Mouse (Mus musculus) embryonic facial prominence, embryonic 11.5 days (tissue): ENCODE data around the gene Olfr807. TPM values are rescaled to one million over a fixed set of nuclear protein-coding genes. Genes with fewer than 3 reads are reported as not detected.

Experiments used
- ATAC-seq: fragments of 200-750 bp; cut with Nextera tagmentation; replicated peaks from 2 replicates; pipeline ENCODE4 v1.8.0; 2017; ENCODE audit warnings: low read depth; ENCODE audit not compliant: insufficient number of reproducible peaks, low FRiP score, low TSS enrichment
- DNase-seq: peaks from one replicate; pipeline ENCODE4 v3.0.0-alpha.2; 2015; ENCODE audit warnings: low spot score
- H3K27ac ChIP-seq: fragments of 300-500 bp; sonication (generic); replicated peaks from 2 replicates; pipeline ENCODE4 v1.5.1; 2014; ENCODE audit warnings: mild to moderate bottlenecking, low read depth, low read length, control low read depth
- H3K27me3 ChIP-seq: fragments of 300-500 bp; sonication (generic); 2 replicates; pipeline ENCODE4 v1.6.1; 2014; ENCODE audit warnings: mild to moderate bottlenecking, low read length, moderate library complexity, mixed read lengths; ENCODE audit not compliant: control insufficient read depth, insufficient read depth
- H3K36me3 ChIP-seq: fragments of 300-500 bp; sonication (generic); replicated peaks from 2 replicates; pipeline ENCODE4 v1.6.1; 2014; ENCODE audit warnings: low read depth, mild to moderate bottlenecking, low read length, moderate library complexity, mixed read lengths; ENCODE audit not compliant: control insufficient read depth, insufficient read depth
- H3K4me1 ChIP-seq: fragments of 300-500 bp; sonication (generic); 2 replicates; pipeline ENCODE4 v1.6.1; 2014; ENCODE audit warnings: low read length, mixed read lengths; ENCODE audit not compliant: control insufficient read depth, insufficient read depth
- H3K4me2 ChIP-seq: fragments of 300-500 bp; sonication (generic); 2 replicates; pipeline ENCODE4 v1.6.1; 2014; ENCODE audit warnings: low read depth, mild to moderate bottlenecking, control low read depth, low read length, moderate library complexity
- H3K4me3 ChIP-seq: fragments of 300-500 bp; sonication (generic); 2 replicates; pipeline ENCODE4 v1.5.1; 2014; ENCODE audit warnings: low read depth, low read length, control low read depth
- H3K9ac ChIP-seq: fragments of 300-500 bp; sonication (generic); replicated peaks from 2 replicates; pipeline ENCODE4 v1.6.1; 2014; ENCODE audit warnings: mild to moderate bottlenecking, control low read depth, low read length
- H3K9me3 ChIP-seq: fragments of 300-500 bp; sonication (generic); replicated peaks from 2 replicates; pipeline ENCODE4 v1.6.1; 2016; ENCODE audit warnings: mild to moderate bottlenecking, low read length, inconsistent platforms, mixed read lengths; ENCODE audit not compliant: control insufficient read depth
- WGBS: fragments of 180-500 bp; shearing (Covaris S2); extraction: QIAGEN DNeasy Blood & Tissue Kit; methylation state at CpG from one replicate; pipeline ENCODE4 v1.1.7; 2014; 5-methylcytosine and 5-hydroxymethylcytosine counted together
- polyA plus RNA-seq: library from polyadenylated mRNA; unstranded; fragments of >200 nt; fragmentation: Nextera tagmentation; extraction: Ambion mirVana; gene quantifications from 2 replicates; pipeline ENCODE4 v1.2.1, GENCODE M21; 2014

The Olfr807 gene
- polyA plus RNA-seq: not detected in 2 replicates

- ATAC-seq (no peak), DNase-seq (no peak)
- Histone ChIP-seq H3K4me3 (no peak within 1 kb of the TSS), H3K36me3 (no peaks in the 10 kb centered on the region), H3K9ac (no peak within 1 kb of the TSS), H3K27ac (no peak within 1 kb of the TSS), H3K27me3 (no peaks in the 10 kb centered on the region), H3K9me3 (no peaks in the 10 kb centered on the region), H3K4me2 (no peak within 1 kb of the TSS), H3K4me1 (no peaks in the 10 kb centered on the region)
- WGBS: 88% methylated on average over 1 of the region's 1 CpGs
These were observed at the start of gene Olfr807 for GRCm38 (mm10) chr10:129757693-129758092. TSS of gene Olfr807 (minus strand) at chr10:129757793.

GRCm38 (mm10) chr10:129804296-129804695 lies 46.7 kb upstream of the Olfr807 start, which contains the start of gene Olfr811:
TSS of gene Olfr811 (minus strand) at chr10:129804396.
- Histone ChIP-seq H3K9ac (no peak within 1 kb of the TSS), H3K4me3 (no peak within 1 kb of the TSS), H3K4me1 (no peaks in the 10 kb centered on the region), H3K27ac (no peak within 1 kb of the TSS), H3K4me2 (no peak within 1 kb of the TSS), H3K9me3 (no peaks in the 10 kb centered on the region), H3K36me3 (no peaks in the 10 kb centered on the region), H3K27me3 (no peaks in the 10 kb centered on the region)
- WGBS: 86% methylated on average over 4 of the region's 4 CpGs
- DNase-seq (no peak), ATAC-seq (no peak)

- H3K27ac ChIP-seq: no peak within 1 kb of the TSS
- no peaks in the 10 kb centered on the region for H3K9me3 ChIP-seq
- no peak within 1 kb of the TSS for H3K4me3 ChIP-seq
- no peak within 1 kb of the TSS for H3K4me2 ChIP-seq
- H3K9ac ChIP-seq: no peak within 1 kb of the TSS
- no peak for ATAC-seq
- DNase-seq: no peak
- H3K27me3 ChIP-seq: no peaks in the 10 kb centered on the region
- H3K4me1 ChIP-seq: no peaks in the 10 kb centered on the region
- H3K36me3 ChIP-seq: no peaks in the 10 kb centered on the region
These were observed 37.2 kb upstream of the Olfr807 start, which contains the start of gene Olfr810 for GRCm38 (mm10) chr10:129794817-129795216. TSS of gene Olfr810 (minus strand) at chr10:129794917.

- Histone ChIP-seq H3K4me2 (no peak overlapping the region), H3K27me3 (no peaks in the 10 kb centered on the region), H3K36me3 (no peaks in the 10 kb centered on the region), H3K9me3 (no peaks in the 10 kb centered on the region), H3K9ac (no peak overlapping the region), H3K4me3 (no peak overlapping the region), H3K4me1 (no peaks in the 10 kb centered on the region), H3K27ac (no peak overlapping the region)
- no peak for ATAC-seq
- no peak for DNase-seq
These were observed 20.5 kb upstream of the Olfr807 start for GRCm38 (mm10) chr10:129778123-129778522.

GRCm38 (mm10) chr10:129774338-129774737 lies 16.7 kb upstream of the Olfr807 start, which contains the start of gene Olfr809:
TSS of gene Olfr809 (plus strand) at chr10:129774638.
- Histone ChIP-seq H3K4me3 (no peak within 1 kb of the TSS), H3K9me3 (no peaks in the 10 kb centered on the region), H3K36me3 (no peaks in the 10 kb centered on the region), H3K4me1 (no peaks in the 10 kb centered on the region), H3K9ac (no peak within 1 kb of the TSS), H3K4me2 (no peak within 1 kb of the TSS), H3K27ac (no peak within 1 kb of the TSS), H3K27me3 (no peaks in the 10 kb centered on the region)
- ATAC-seq (no peak), DNase-seq (no peak)

GRCm38 (mm10) chr10:129765182-129765581 lies 7.6 kb upstream of the Olfr807 start, which contains the start of gene Olfr808:
TSS of gene Olfr808 (plus strand) at chr10:129765482.
- no peaks in the 10 kb centered on the region for H3K27me3 ChIP-seq
- H3K4me2 ChIP-seq: no peak within 1 kb of the TSS
- ATAC-seq (no peak), DNase-seq (no peak)
- no peak within 1 kb of the TSS for H3K4me3 ChIP-seq
- no peak within 1 kb of the TSS for H3K9ac ChIP-seq
- no peaks in the 10 kb centered on the region for H3K36me3 ChIP-seq
- WGBS: 95% methylated on average over 1 of the region's 1 CpGs
- H3K27ac ChIP-seq: no peak within 1 kb of the TSS
- H3K9me3 ChIP-seq: no peaks in the 10 kb centered on the region
- no peaks in the 10 kb centered on the region for H3K4me1 ChIP-seq

GRCm38 (mm10) chr10:129741821-129742220 lies 15.8 kb downstream of the Olfr807 start, which contains the start of gene Olfr806:
TSS of gene Olfr806 (minus strand) at chr10:129741921.
- no peak for DNase-seq
- ATAC-seq: no peak
- Histone ChIP-seq H3K9ac (no peak within 1 kb of the TSS), H3K27ac (no peak within 1 kb of the TSS), H3K27me3 (no peaks in the 10 kb centered on the region), H3K9me3 (no peaks in the 10 kb centered on the region), H3K36me3 (no peaks in the 10 kb centered on the region), H3K4me1 (no peaks in the 10 kb centered on the region), H3K4me3 (no peak within 1 kb of the TSS), H3K4me2 (no peak within 1 kb of the TSS)

GRCm38 (mm10) chr10:129729275-129729674 lies 28.3 kb downstream of the Olfr807 start, which contains the start of gene Olfr805:
TSS of gene Olfr805 (minus strand) at chr10:129729375.
- H3K9ac ChIP-seq: no peak within 1 kb of the TSS
- H3K4me3 ChIP-seq: no peak within 1 kb of the TSS
- 93% methylated on average over 2 of the region's 2 CpGs for WGBS
- H3K4me2 ChIP-seq: no peak within 1 kb of the TSS
- H3K27ac ChIP-seq: no peak within 1 kb of the TSS
- ATAC-seq (no peak), DNase-seq (no peak)
- no peaks in the 10 kb centered on the region for H3K9me3 ChIP-seq
- H3K4me1 ChIP-seq: no peaks in the 10 kb centered on the region
- no peaks in the 10 kb centered on the region for H3K27me3 ChIP-seq
- H3K36me3 ChIP-seq: no peaks in the 10 kb centered on the region
